Mouse (Mus musculus) right cerebral cortex, adult 2 months (tissue): Measurements from ENCODE around the gene Tet3.

Source experiments
- DNase-seq, 2 experiments: peaks; one replicate each; pipeline ENCODE4 v3.0.0; 2021 to 2022; ENCODE audit warnings: low spot score in 2 of 2

Tet3 gene

DNA sequence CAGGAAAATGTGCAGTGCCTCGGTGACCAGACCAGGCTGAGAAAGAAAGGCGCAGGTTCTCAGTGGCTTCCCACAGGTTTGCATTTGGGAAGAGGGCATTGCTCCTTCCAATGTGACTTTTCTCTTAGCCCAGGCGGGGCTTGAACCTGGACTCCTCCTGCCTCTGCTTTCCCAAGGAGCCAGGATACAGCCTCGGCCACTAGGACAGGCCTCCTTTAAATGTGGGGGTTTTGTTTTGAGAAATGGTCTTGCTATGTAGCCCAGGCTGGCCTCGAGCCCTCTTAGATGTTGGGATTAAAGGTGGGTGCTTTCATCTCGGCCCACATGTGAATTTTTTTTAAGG, 132.5 kb downstream of the Tet3 start:
- DNase-seq = no peak

- DNase-seq = peak; percentile 92 to 95
These were observed 133.1 kb downstream of the Tet3 start, which contains the start of the genes Mthfd2 and Mob1a for GRCm38 (mm10) chr6:83325525-83326393. Mthfd2 (minus strand) TSS chr6:83325908. Mob1a (plus strand) TSS chr6:83326016.

DNA sequence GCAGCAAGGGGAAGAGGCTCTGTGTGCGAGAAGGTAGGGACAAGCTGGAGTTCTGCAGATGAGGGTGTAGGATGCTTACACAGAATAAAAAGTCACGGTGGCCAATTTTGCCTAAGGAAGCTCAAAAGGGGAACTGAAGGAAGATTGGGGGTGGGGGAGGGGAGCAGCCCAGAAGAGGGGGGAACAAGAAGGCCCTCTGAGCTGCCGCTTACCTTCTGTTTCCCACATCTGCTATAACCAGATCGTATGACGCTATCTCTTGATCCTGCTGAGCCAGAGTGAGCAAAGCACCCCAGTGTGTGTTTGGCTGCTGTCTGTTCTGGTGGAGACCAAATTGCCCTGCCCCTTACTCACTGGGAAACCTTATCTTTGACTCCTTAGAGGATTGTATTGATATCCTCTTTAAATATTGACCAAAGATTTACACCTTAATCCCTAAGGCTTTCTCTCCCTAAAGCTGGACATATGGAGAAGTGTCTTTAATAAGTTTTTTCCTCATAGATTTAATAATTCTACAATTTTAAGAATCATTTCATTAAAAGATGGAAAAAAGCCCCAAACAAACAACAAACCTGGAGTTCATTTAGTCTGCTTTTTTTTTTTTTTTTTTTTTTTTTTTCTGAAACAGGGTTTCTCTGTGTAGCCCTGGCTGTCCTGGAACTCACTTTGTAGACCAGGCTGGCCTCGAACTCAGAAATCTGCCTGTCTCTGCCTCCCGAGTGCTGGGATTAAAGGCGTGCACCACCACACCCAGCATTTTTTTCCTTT, 135.0 kb downstream of the Tet3 start:
- DNase-seq = no peak

DNA sequence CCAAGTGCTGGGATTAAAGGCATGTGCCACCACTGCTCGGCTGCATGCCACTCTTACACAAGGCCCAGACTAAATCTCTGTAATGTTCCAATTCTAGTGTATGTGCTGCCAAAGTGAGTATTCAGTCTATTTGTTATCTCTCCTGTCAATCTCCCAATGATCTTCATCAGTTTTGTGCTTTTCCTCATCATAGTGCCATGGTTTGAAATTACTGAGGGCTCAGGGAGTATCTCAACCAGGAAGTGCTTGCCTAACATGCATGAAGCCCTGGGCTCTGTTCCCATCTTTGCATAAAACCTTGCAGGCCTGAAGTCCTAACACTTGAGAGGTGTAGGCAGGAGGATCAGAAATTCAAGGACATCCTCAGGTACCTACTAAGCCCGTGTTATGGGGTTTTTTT, 136.1 kb downstream of the Tet3 start:
- DNase-seq = no peak

- no peak for DNase-seq
These were observed 137.0 kb downstream of the Tet3 start for GRCm38 (mm10) chr6:83321927-83322326.

DNA sequence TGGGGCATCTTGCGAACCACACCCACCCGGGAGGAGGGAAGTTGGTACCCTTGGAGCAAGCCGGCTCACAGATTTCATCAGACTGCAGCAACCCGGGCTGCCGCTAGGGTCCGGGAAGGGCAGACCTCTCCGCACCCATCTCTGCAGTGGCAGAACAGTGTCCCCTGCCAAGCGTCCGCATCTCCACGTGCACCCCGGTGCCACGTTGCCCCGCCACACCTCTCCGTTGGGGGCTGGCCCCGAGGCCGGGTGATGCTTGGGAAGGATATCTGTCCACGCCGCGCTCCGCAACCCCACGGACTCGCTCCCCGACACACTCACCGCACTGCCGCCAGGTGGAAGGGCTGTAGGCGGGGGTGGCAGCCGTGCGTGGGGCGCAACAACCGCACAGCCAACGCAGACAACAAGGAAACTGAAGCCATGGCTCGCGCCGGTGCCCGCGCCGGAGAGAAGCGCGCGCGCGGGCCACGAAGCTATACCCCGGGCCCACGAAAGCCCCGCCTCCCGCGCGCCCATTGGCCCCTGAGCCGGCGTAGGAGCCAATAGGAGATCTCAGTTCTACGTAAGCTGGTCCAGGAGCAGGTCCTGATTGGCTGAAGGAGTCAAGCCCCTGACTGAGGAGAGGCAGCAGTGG, 141.7 kb downstream of the Tet3 start:
- peak; percentile 93 for DNase-seq

DNA sequence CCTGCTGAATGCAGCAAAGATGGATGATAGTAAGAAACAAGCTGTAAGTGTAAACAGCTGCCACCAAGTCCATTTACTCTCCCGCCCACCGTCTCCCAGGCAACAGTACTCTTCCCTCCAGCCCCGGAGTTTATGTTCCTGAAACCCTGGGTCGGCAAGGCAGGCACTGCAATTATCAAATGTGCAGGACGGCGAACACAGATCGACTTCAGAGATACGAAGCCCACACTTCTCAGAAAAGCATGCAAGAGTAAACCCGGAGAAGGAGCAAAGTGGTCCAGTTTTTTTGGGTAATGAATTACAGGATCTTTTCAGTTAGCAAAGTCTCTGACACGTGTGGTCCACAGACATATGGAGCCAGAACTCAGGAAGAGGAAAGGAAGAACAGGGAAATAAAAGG, 142.9 kb downstream of the Tet3 start:
- DNase-seq = peak; percentile 17 to 31

DNA sequence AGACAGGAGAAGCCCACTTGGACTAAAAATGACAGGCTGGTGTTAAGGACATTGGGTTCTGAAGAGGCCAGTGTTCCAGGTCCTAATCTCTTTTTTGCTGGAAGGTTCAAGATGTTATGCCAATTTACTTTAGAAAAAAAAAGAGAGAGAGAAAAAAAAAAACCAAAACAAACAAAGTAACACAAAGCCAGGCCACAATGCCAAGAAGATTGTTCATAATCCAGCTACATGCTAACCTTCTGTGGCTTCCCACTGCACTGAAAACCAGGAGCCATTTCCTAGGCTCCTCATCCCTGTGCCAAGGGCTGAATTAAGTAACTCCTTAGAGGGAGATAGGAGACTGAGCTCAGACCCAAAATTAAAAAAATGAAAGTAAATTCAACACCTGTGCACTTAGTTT, 143.6 kb downstream of the Tet3 start:
- DNase-seq = no peak

DNA sequence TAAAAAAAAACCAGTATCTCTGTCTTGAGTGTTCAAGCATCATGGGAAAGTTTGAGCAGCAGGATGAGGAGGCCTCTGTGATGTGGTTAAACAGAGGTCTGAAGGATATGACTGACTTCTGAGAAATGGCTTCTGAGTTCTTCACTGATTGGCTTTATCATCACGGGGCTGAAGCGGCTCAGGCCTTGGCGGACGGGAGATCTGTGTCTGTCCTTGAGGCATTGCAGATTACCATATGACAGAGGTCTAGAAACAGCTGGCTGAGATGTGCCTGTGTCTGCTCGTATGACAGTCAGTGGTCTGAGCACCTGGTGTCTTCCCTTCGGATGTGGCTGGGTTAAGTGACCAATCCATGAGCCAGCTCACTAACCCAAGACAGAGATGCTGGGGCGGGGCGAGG, 146.4 kb downstream of the Tet3 start:
- no peak for DNase-seq
